Mouse (Mus musculus) bone marrow, adult 2 months (tissue): Measurements from ENCODE around the gene Pald1.

Source experiments
- CTCF ChIP-seq: fragments of 200-500 bp; IDR thresholded peaks from 2 replicates; pipeline ENCODE4 v1.5.1; 2011; ENCODE audit warnings: low read length, control low read depth; ENCODE audit not compliant: control insufficient read depth, insufficient read depth
- POLR2A ChIP-seq: fragments of 200-500 bp; IDR thresholded peaks from 2 replicates; pipeline ENCODE4 v1.6.1; 2011; ENCODE audit warnings: low read depth, mild to moderate bottlenecking, control low read depth, low read length, borderline replicate concordance; ENCODE audit not compliant: control insufficient read depth

DNA sequence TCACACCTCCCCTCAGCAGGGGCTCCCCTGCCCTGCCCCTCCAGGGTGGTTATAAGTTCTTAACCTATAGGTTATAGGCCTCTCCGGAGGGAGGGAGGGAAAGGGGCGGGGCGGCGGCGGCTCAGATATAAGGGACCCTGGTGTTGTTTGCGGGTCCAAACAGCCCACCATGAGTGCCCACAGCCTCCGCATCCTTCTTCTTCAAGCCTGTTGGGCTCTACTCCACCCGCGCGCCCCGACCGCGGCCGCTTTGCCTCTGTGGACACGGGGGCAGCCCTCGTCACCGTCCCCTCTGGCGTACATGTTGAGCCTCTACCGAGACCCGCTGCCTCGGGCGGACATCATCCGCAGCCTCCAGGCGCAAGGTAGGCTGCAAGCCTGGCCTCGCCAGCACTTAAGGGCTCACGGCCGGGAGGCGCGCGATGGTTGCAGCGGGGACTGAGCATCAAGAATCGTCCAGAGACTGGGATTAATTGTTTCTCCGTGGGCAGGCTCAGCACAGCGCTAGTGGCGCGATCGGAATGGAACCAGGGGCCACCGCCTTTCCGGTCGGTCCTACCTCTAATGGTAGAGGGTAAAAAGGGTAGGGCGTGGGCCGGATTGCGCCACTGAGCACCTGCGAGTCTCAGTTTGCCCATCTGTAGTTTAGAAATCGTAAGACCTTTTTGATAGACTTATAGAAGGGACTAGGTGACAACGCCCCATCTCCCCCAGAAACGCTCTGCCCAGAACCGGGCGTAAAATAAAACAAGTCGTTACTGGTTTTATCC is 35.0 kb upstream of the Pald1 start:
- no peak for TF ChIP-seq POLR2A
- no peak for TF ChIP-seq CTCF
